Mouse (Mus musculus) adrenal gland, postnatal 4 days (tissue): ENCODE results near the gene Il10ra. TPM values are rescaled to one million over a fixed set of nuclear protein-coding genes. Genes with fewer than 3 reads are reported as not detected.

Source experiments
- DNase-seq, 2 experiments: peaks; one replicate each; pipeline ENCODE4 v3.0.0; 2021 to 2022; ENCODE audit warnings: low spot score in 2 of 2, mixed read lengths in 2 of 2
- long read RNA-seq, 2 experiments: library from polyadenylated mRNA; stranded (forward); transcript quantifications; one replicate each; pipeline ENCODE4 v2.0.0; 2021
- total RNA-seq, 2 experiments: library from RNA; stranded (reverse); gene quantifications; 2 replicates each; pipeline ENCODE4 v1.2.3; 2021

The Il10ra gene
- total RNA-seq: 1 to 10 TPM; 2.6 to 2.7 TPM
- long read RNA-seq, experiment 1, partial matches to known transcripts: 0 of 3 reads
- long read RNA-seq, experiment 1, other reads (novel, unspliced or antisense): 1 of 3 reads
- long read RNA-seq, experiment 2, partial matches to known transcripts: 1 of 5 reads
- long read RNA-seq, experiment 2, other reads (novel, unspliced or antisense): 0 of 5 reads

GRCm38 (mm10) chr9:45268597-45269325 is at the start of gene Il10ra:
TSS of gene Il10ra (minus strand) at chr9:45269149.
- no peak for DNase-seq

- no peak for DNase-seq
Observed at GRCm38 (mm10) chr9:45317635-45318034, 48.7 kb upstream of the Il10ra start.

DNA sequence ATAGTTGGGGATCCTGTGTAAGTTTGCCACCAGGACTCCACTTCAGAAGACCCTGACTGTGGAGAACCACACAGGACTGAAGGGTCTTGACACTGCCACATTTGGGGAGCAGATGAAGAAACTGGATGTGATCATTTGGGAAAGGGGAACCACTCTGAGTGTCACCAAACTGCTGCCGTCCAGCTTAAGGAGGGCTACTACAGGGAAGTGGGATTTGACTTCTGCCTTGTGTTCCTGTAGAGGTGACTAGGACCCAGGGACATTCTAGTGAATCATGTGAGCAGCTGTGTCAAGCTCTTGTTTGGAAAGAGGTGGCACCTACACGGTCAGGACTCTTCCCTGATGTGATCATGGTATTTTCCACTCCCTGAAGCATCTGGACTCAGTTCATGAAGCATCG is 45.0 kb upstream of the Il10ra start:
- DNase-seq: no peak

GRCm38 (mm10) chr9:45311858-45312257 is 42.9 kb upstream of the Il10ra start:
- no peak for DNase-seq

GRCm38 (mm10) chr9:45308521-45308920 is 39.6 kb upstream of the Il10ra start:
- no peak for DNase-seq

- no peak for DNase-seq
Observed at GRCm38 (mm10) chr9:45306746-45307410, 37.9 kb upstream of the Il10ra start.

GRCm38 (mm10) chr9:45301771-45302170 is 32.8 kb upstream of the Il10ra start:
- no peak for DNase-seq

- DNase-seq: peak; percentile 79 to 84
Observed at GRCm38 (mm10) chr9:45300422-45301104, 31.6 kb upstream of the Il10ra start.

DNA sequence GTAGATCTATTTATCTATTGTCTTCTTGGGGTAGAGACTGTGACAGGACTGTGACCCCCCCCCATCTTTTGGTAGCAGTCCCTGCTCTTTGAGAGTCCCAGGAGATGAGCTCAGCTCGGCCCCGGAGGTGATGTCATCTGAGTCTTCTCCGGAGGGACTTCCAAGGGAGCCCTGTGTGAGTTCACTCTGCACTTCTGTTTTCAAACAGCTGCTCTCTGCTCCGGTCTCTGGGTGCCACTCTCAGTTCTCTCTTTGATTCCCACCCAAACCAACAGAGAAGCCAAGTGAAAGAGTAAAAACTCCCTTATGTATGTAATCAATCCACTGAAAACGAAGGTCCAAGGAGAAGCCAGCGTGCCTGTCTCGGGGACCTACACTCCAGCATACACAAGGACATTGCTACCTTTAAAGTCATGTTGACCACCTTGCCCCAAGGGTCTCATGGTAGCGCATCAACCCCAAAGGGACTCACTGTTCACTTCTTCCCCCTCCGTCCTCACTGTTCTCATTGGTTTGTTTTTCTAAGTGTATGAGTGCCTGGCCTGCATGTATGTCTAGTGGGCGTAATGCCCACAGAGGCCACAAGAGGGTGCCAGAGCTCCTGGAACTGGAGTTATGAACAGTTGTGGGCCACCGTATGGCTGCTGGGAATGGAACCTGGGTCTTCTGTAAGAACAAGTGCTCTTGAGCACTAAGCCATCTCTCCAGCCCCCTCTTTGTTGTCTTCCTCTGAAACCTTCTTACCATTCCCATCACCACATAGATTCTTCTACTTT is 30.5 kb upstream of the Il10ra start:
- DNase-seq: no peak

DNA sequence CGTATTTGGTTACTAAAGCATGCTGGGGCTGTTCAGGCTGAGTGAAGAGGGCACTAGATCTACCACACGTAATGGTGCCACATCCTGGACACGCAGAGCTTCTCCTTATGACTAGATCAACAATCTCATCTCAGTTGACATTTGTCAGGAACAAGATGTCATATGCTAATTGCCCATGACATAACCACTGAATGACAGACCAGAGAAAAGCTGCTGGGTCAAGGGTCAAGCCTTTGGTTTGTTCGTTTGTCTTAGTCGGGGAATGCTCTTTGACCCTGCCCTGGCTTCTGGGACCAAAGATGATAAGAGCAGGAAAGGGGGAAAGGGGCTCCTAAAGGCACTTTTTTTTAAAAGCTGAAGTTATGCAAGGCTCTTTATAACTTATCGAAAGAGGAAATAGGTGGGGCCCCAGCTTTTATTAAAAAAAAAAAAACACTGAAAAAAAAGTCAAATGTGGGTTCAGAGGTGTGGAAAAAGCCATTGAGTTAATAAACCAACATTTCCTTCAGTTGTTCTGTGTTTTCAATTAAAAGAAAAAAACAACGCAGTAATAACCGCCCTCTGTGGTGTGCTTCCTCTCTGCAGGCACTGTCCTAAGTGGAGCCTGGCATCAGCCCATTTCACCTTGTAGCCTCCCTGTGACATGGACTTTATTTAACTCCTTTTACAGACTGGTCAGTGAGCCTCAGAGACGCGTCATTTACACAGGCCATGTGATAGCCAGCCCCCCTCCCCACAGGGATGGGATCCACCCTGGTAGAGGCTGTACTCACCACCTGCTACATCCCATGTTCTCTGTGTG is 25.5 kb upstream of the Il10ra start:
- no peak for DNase-seq

- DNase-seq: no peak
Observed at GRCm38 (mm10) chr9:45291481-45292168, 22.7 kb upstream of the Il10ra start.

DNA sequence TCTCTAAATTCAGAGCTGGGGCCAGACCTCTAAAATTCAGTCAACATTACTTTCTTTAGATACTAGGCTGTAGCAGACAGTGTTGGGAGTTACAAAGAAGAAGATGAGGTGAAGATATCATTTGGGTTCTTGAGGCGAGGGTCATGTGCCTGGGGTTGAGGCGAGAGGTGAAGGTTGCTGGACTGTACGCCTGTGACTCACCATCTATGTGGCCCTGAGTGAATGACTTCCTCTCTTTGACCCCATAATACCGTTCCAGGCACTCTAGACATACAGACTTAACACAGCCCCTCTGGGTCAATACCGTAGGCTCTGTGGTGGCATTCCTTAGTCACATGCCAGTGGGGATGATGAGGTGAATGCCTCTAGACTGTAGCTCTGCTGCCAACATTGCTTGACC is 13.5 kb upstream of the Il10ra start:
- no peak for DNase-seq

DNA sequence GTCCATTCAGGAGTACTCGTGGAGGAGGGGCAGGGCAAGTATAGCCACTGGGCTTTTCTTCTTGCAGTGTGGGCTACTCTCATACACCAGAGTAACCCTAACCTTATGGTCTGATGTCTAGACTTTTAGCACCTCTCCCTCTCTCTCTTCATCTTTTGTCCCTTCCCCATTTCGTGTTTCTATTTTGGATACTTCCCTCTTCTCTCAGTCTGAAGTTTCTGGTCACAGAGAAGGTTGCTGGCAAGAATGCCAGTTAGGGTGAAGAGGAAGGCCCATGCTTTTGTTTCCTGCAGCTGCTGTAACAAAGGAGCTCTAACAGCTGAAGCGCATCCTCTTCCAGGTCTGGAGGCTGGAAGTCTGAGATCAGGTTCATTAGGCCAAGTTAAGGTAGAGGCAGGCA is 11.9 kb upstream of the Il10ra start:
- no peak for DNase-seq

DNA sequence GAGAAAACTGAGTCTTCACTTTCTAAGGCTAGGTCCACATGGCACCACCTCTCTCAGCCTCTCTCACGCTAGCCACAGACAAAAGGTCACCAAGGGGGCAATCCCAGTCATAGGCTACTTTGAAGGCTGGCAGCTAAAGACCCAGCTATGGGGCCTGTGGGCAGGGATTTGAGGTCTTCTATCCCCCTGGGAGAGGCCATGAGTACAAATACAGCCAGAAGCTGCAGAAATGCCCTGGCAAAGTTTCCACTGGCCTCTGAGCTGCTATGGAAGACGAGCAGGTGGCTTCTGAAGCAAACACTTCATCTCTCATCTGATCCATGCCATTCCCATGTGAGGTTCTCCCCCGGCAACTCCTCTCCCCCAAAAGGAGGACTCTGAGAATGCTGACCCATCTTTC is 11.1 kb upstream of the Il10ra start:
- DNase-seq: no peak

DNA sequence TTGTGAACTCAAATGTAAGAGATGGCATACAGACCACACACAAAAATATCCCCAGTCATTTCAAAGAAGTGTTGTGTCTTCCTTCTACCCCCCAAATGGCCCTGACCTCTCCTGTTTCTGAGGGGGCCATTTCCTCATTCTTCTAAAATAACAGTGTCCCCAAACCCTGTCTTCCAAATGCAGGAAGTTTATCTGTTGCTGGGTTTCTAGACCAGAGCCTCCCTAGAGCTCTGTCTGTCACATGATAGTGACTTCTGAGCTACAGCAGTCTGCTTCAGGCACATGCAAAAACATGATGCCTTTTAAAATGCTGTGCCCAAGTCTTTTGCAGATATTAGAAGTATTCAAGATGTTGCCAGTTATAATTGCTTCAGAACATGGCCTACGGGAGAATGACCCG is 5.7 kb upstream of the Il10ra start:
- DNase-seq: no peak

DNA sequence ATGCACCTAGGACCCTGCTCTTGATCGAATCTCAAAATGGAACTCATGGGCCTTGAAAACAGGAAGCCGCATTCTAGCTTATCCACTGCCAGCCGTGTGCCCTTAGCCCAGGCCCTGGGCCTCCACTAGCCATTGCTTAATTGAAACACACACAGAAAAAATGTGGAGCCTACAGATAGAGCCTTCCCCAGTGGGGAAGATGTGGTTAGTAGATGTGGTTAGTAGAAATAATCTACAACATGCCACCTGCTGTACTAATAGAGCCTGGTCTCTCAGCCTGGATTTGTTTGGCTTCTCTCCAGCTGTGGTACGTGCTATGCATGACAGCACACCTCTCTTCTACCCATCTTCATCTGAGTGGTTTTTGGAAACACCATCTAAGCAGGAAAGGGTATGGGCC is 5.3 kb upstream of the Il10ra start:
- DNase-seq: no peak

DNA sequence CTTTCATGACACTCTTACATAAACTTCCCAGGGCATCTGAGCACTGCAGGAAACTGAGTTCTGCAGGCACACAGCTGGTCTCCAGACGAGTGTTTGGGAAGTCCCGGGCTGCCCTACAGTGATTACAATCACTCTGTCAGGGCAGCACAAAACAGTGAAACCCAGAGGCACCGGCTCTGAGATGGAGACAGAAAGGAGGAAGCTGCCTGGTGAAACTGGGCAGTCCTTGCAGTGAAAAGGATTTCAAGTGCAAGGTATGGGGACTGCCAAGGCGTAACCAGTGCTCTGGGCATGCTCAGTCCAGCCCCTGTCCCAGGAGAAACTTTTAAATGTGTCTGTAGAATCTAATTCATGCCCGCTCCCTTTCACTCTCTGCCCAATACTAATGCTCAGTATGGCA is 3.3 kb upstream of the Il10ra start:
- DNase-seq: no peak

GRCm38 (mm10) chr9:45268079-45268478 is 870 bp downstream of the Il10ra start:
- no peak for DNase-seq

- DNase-seq: no peak
Observed at GRCm38 (mm10) chr9:45267099-45267498, 1.9 kb downstream of the Il10ra start.

DNA sequence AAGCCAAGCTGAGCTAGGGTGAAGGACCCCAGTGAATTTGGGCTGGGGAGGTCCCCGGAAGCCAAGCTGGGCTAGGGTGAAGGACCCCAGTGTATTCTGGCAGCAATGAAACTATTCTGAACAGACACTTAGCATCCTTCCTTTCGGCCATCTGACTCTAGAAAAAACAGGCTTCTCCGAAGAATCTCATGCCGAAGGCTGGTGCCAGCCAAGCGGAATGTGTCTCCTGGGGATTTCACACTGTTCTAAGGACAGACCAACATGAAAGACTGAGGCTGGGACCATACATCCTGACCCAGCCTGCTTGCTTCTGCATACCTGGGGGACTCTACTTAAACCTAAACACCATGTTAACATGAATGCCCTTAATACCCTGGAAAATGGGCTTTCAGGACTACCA is 7.1 kb downstream of the Il10ra start:
- DNase-seq: no peak
